Mouse (Mus musculus) forebrain, embryonic 10.5 days (tissue): ENCODE data around the gene Olfr1045. TPM values are rescaled to one million over a fixed set of nuclear protein-coding genes. Genes with fewer than 3 reads are reported as not detected.

ENCODE experiments used
- polyA plus RNA-seq: library from polyadenylated mRNA; unstranded; fragments of >200 nt; fragmentation: Nextera tagmentation; extraction: Ambion mirVana; gene quantifications from 2 replicates; pipeline ENCODE4 v1.2.1, GENCODE M21; 2016

Olfr1045 gene
- polyA plus RNA-seq, 1 experiment from 2014 or later: not detected

Other genes with a start within 250 kb of the Olfr1045 start
- not detected in 2 replicates for gene Olfr1029, start 229.1 kb downstream of the Olfr1045 start, polyA plus RNA-seq
- not detected in 2 replicates for gene Olfr1030, start 223.7 kb downstream of the Olfr1045 start, polyA plus RNA-seq
- not detected in 2 replicates for gene Olfr1031, start 212.7 kb downstream of the Olfr1045 start, polyA plus RNA-seq
- gene Olfr1032, start 197.5 kb downstream of the Olfr1045 start, polyA plus RNA-seq: not detected in 2 replicates
- gene Olfr1033, start 182.4 kb downstream of the Olfr1045 start, polyA plus RNA-seq: not detected in 2 replicates
- gene Olfr1034, start 157.1 kb downstream of the Olfr1045 start, polyA plus RNA-seq: not detected in 2 replicates
- not detected in 2 replicates for gene Olfr1036, start 129.0 kb downstream of the Olfr1045 start, polyA plus RNA-seq
- not detected in 2 replicates for gene Olfr1037, start 115.6 kb downstream of the Olfr1045 start, polyA plus RNA-seq
- gene Olfr1039, start 67.1 kb downstream of the Olfr1045 start, polyA plus RNA-seq: not detected in 2 replicates
- not detected in 2 replicates for gene Olfr1040, start 56.3 kb downstream of the Olfr1045 start, polyA plus RNA-seq
- not detected in 2 replicates for gene Olfr1042, start 41.2 kb downstream of the Olfr1045 start, polyA plus RNA-seq
- gene Olfr1043, start 35.5 kb downstream of the Olfr1045 start, polyA plus RNA-seq: not detected in 2 replicates
- not detected in 2 replicates for gene Olfr1044, start 25.2 kb downstream of the Olfr1045 start, polyA plus RNA-seq
- not detected in 2 replicates for gene Olfr52, start 17.3 kb downstream of the Olfr1045 start, polyA plus RNA-seq
- gene Olfr1046, start 16.3 kb upstream of the Olfr1045 start, polyA plus RNA-seq: not detected in 2 replicates
- gene Olfr1047, start 28.4 kb upstream of the Olfr1045 start, polyA plus RNA-seq: not detected in 2 replicates
- gene Olfr1048, start 37.3 kb upstream of the Olfr1045 start, polyA plus RNA-seq: not detected in 2 replicates
- gene Olfr1049, start 55.3 kb upstream of the Olfr1045 start, polyA plus RNA-seq: not detected in 2 replicates
- gene Olfr1051, start 76.1 kb upstream of the Olfr1045 start, polyA plus RNA-seq: not detected in 2 replicates
- gene Olfr1052, start 89.4 kb upstream of the Olfr1045 start, polyA plus RNA-seq: not detected in 2 replicates
- not detected in 2 replicates for gene Olfr1053, start 112.3 kb upstream of the Olfr1045 start, polyA plus RNA-seq
- gene Olfr1054, start 132.4 kb upstream of the Olfr1045 start, polyA plus RNA-seq: not detected in 2 replicates
- not detected in 2 replicates for gene Olfr1055, start 147.3 kb upstream of the Olfr1045 start, polyA plus RNA-seq
- not detected in 2 replicates for gene Olfr1056, start 159.5 kb upstream of the Olfr1045 start, polyA plus RNA-seq
- not detected in 2 replicates for gene Olfr1057, start 175.4 kb upstream of the Olfr1045 start, polyA plus RNA-seq
- gene Olfr1058, start 185.6 kb upstream of the Olfr1045 start, polyA plus RNA-seq: not detected in 2 replicates
- gene Olfr1061, start 211.0 kb upstream of the Olfr1045 start, polyA plus RNA-seq: not detected in 2 replicates
- not detected in 2 replicates for gene Olfr1062, start 223.7 kb upstream of the Olfr1045 start, polyA plus RNA-seq
- gene Olfr1065, start 247.6 kb upstream of the Olfr1045 start, polyA plus RNA-seq: not detected in 2 replicates